ENCODE assay signal across 8 mouse cellular contexts in the genomic region with DNA sequence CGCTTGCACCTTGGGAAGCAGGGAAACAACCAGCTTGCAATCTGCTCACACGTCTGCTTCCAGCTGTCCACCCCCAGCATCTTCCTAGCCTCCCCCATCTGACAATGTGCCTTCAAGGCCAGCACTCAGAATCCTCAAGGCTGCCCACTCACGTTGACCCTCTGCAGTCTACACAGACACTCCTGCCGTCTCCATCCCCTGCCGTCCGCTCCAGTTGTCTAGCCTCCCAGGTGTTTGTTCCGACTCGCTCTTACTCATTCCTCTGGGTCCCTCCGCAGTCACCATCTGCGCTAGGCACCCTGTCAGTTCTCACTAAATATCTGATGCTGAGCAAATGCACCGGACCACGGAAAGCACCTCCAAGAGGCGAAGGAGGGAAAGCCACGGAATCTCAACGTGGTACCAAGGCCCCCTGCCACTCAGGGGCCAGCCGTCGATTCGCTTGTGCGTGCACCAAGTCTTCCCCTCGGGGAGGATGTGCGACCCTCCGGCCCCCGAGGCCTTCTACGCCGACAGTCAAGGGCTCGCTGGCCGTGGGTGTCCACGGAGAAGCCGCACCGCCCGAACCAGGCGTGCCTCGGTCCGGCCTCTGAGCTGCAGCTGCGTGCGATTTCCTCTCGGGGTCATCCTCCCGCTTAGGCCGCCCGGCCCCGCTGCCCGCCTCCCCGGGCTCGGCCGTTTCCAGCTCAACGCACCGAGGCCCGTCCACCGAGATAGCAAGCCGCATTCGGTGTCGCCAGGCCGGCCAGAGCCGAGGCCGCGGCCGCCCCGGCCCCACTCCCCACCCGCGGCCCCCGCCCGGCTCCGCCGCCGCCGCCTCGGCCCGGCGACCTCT. TPM values are rescaled to one million over a fixed set of nuclear protein-coding genes. Genes with fewer than 3 reads are reported as not detected.
A peak's percentile ranks its signal among the peaks of the same experiment; 100 is the strongest.
DNase-seq lines count a peak whose midpoint lies in the region; ATAC-seq and TF ChIP-seq lines count a peak whose summit lies in the region.

No protein-coding gene starts in this region.

- no peaks in the 10 kb centered on the region for H3K9me3 ChIP-seq in heart, embryonic 13.5 days
- no peaks in the 10 kb centered on the region for H3K9me3 ChIP-seq in kidney, postnatal 0 days (replicated peaks; ENCODE audit: low read length)
- no peaks in the 10 kb centered on the region for H3K9me3 ChIP-seq in midbrain, postnatal 0 days (ENCODE audit: low read length)

- no peaks in the 10 kb centered on the region for H3K27me3 ChIP-seq in heart, embryonic 13.5 days (replicated peaks)
- H3K27me3 ChIP-seq in kidney, postnatal 0 days (ENCODE audit: insufficient read depth, low read length): no peaks in the 10 kb centered on the region
- no peaks in the 10 kb centered on the region for H3K27me3 ChIP-seq in midbrain, postnatal 0 days (ENCODE audit: insufficient read depth, low read length)

- H3K4me1 ChIP-seq in heart, embryonic 13.5 days: peaks cover 41% of the 10 kb centered on the region
- H3K4me1 ChIP-seq in kidney, postnatal 0 days (replicated peaks; ENCODE audit: insufficient read depth, low read length): 0 out of 2 replicates have a peak, but pooled peaks cover 13% of the 10 kb centered on the region
- peaks cover 4% of the 10 kb centered on the region; the same call in 1 of the 2 replicates for H3K4me1 ChIP-seq in midbrain, postnatal 0 days (ENCODE audit: insufficient read depth, low read length)

- ATAC-seq in erythroid progenitor cell, adult 5-6 weeks (replicated peaks; ENCODE audit: low FRiP score, poor library complexity, severe bottlenecking): peak; percentile 45; the same call in 1 of the 2 replicates
- peak; percentile 18; the same call in 1 of the 2 replicates for ATAC-seq in heart, embryonic 13.5 days (ENCODE audit: extremely low read depth, insufficient number of reproducible peaks, low FRiP score, low TSS enrichment)
- peak; percentile 74 for ATAC-seq in kidney, postnatal 0 days (replicated peaks; ENCODE audit: low FRiP score, low read depth)
- ATAC-seq in midbrain, postnatal 0 days (ENCODE audit: low FRiP score): peak; percentile 64

- H3K9ac ChIP-seq in heart, embryonic 13.5 days: peak overlapping the region; percentile 96
- peak overlapping the region; percentile 90 for H3K9ac ChIP-seq in kidney, postnatal 0 days (ENCODE audit: low read depth, low read length)
- peak overlapping the region; percentile 83 for H3K9ac ChIP-seq in midbrain, postnatal 0 days (replicated peaks; ENCODE audit: low read length, poor library complexity, severe bottlenecking)

- WGBS in heart, embryonic 13.5 days: 1% methylated on average over 69 of the region's 69 CpGs
- 1% methylated on average over 68 of the region's 69 CpGs for WGBS in kidney, postnatal 0 days
- under 1% methylated on average over 60 of the region's 69 CpGs for WGBS in midbrain, postnatal 0 days

- TF ChIP-seq CTCF in kidney, postnatal 0 days (IDR thresholded peaks at IDR 0.05; ENCODE audit: low read depth): no peak
- peak; percentile 54 for TF ChIP-seq CTCF in midbrain, postnatal 0 days (IDR thresholded peaks at IDR 0.05)

- peak; percentile 57 to 58 for DNase-seq in B cell, adult 2 months
- DNase-seq in brain, adult 2 months (ENCODE audit: low read depth, low spot score): peak; percentile 89
- DNase-seq in kidney, postnatal 0 days (ENCODE audit: low spot score): peak; percentile 75
- peak; percentile 45 for DNase-seq in liver
- DNase-seq in midbrain, postnatal 0 days (ENCODE audit: low spot score): peak; percentile 74
- DNase-seq in spleen, postnatal 10 days (ENCODE audit: low spot score in 2 of 2): peak; percentile 62 to 71

- peak overlapping the region; percentile 75 for H3K4me3 ChIP-seq in heart, embryonic 13.5 days
- H3K4me3 ChIP-seq in kidney, postnatal 0 days (replicated peaks; ENCODE audit: low read depth, low read length): peak overlapping the region; percentile 66
- H3K4me3 ChIP-seq in midbrain, postnatal 0 days (ENCODE audit: low read depth, low read length): peak overlapping the region; percentile 92

- H3K27ac ChIP-seq in heart, embryonic 13.5 days (replicated peaks): peak overlapping the region; percentile 94
- peak overlapping the region; percentile 96 for H3K27ac ChIP-seq in kidney, postnatal 0 days
- H3K27ac ChIP-seq in midbrain, postnatal 0 days (ENCODE audit: low read depth, low read length): peak overlapping the region; percentile 94

- no peaks in the 10 kb centered on the region for H3K36me3 ChIP-seq in heart, embryonic 13.5 days
- H3K36me3 ChIP-seq in kidney, postnatal 0 days (ENCODE audit: insufficient read depth, low read length): no peaks in the 10 kb centered on the region
- H3K36me3 ChIP-seq in midbrain, postnatal 0 days (ENCODE audit: insufficient read depth, low read length): no peaks in the 10 kb centered on the region

- H3K4me2 ChIP-seq in heart, embryonic 13.5 days: peak overlapping the region; percentile 92
- H3K4me2 ChIP-seq in kidney, postnatal 0 days (ENCODE audit: low read length): peak overlapping the region; percentile 78
- peak overlapping the region; percentile 78 for H3K4me2 ChIP-seq in midbrain, postnatal 0 days (ENCODE audit: low read depth, low read length, poor library complexity, severe bottlenecking)

RNA-seq across cellular contexts. Expression of a gene that starts 0.7 kb away (rescaled TPM):
- 6.8 and 23.9 TPM in 2 replicates for total RNA-seq in erythroid progenitor cell, adult 5-6 weeks (2015; ENCODE audit: low replicate concordance)
- total RNA-seq in erythroid progenitor cell, adult 5-6 weeks (2017; ENCODE audit: low replicate concordance): 2.2 and 2.4 TPM in 2 replicates
- 14.9 and 16.6 TPM in 2 replicates for polyA plus RNA-seq in heart, embryonic 13.5 days (2015; fragmentation: Nextera tagmentation; extraction: Ambion mirVana)
- 18.5 and 18.9 TPM in 2 replicates for polyA plus RNA-seq in kidney, postnatal 0 days (2015; fragmentation: Nextera tagmentation; extraction: Ambion mirVana)
- total RNA-seq in midbrain, postnatal 0 days (2014; rRNA removed): 12.9 and 13.9 TPM in 2 replicates
- 13.0 and 13.2 TPM in 2 replicates for polyA plus RNA-seq in midbrain, postnatal 0 days (2015; fragmentation: Nextera tagmentation; extraction: Ambion mirVana)

Comparison
In these comparisons a context has a peak if more than half of its experiments do, and no peak if none do; other contexts are left out.
1. Peak in every context shown above with its lines: DNase-seq, ATAC-seq, H3K4me3 ChIP-seq and H3K27ac ChIP-seq.
2. ATAC-seq: peak in every context shown above with its lines; median percentile 74 in kidney, postnatal 0 days; 64 in midbrain, postnatal 0 days; 45 in erythroid progenitor cell, adult 5-6 weeks; 18 in heart, embryonic 13.5 days.